Mouse (Mus musculus) bone marrow, adult 2 months (tissue): ENCODE results near the gene Plk5. TPM values are rescaled to one million over a fixed set of nuclear protein-coding genes. Genes with fewer than 3 reads are reported as not detected.

Source experiments
- H3K27ac ChIP-seq: fragments of 200-500 bp; 2 replicates; pipeline ENCODE4 v1.5.1; 2012; ENCODE audit warnings: low read depth, mild to moderate bottlenecking, control low read depth, inconsistent platforms, low read length; ENCODE audit not compliant: control insufficient read depth, poor library complexity, insufficient read depth
- H3K4me1 ChIP-seq: fragments of 200-500 bp; 2 replicates; pipeline ENCODE4 v1.6.1; 2011; ENCODE audit warnings: low read length; ENCODE audit not compliant: control insufficient read depth, insufficient read depth
- H3K4me3 ChIP-seq: fragments of 200-500 bp; replicated peaks from 2 replicates; pipeline ENCODE3; 2011; ENCODE audit warnings: mild to moderate bottlenecking, low read depth, low read length, control low read depth; ENCODE audit not compliant: control insufficient read depth
- CTCF ChIP-seq: fragments of 200-500 bp; IDR thresholded peaks from 2 replicates; pipeline ENCODE4 v1.5.1; 2011; ENCODE audit warnings: low read length, control low read depth; ENCODE audit not compliant: control insufficient read depth, insufficient read depth
- POLR2A ChIP-seq: fragments of 200-500 bp; IDR thresholded peaks from 2 replicates; pipeline ENCODE4 v1.6.1; 2011; ENCODE audit warnings: low read depth, mild to moderate bottlenecking, control low read depth, low read length, borderline replicate concordance; ENCODE audit not compliant: control insufficient read depth
- WGBS: fragments of 180-500 bp; shearing (Covaris S2); methylation state at CpG from one replicate; pipeline ENCODE4 v1.1.7; 2018; 5-methylcytosine and 5-hydroxymethylcytosine counted together
- polyA plus RNA-seq: library from polyadenylated mRNA; stranded (reverse); fragments of >200 nt; gene quantifications from 2 replicates; pipeline ENCODE4 v1.2.4, GENCODE M21; 2011; ENCODE audit warnings: low replicate concordance; ENCODE audit not compliant: missing spikeins, insufficient read depth, insufficient read length

Plk5 gene
- polyA plus RNA-seq, 1 experiment: 2.2 TPM

GRCm38 (mm10) chr10:80392687-80393086 lies 36.4 kb downstream of the Plk5 start:
- H3K27ac ChIP-seq: no peak overlapping the region
- peaks cover 1% of the 10 kb centered on the region; the same call in 1 of the 2 replicates for H3K4me1 ChIP-seq
- 95% methylated on average over 5 of the region's 5 CpGs for WGBS
- TF ChIP-seq POLR2A: no peak
- no peak for TF ChIP-seq CTCF
- H3K4me3 ChIP-seq: no peak overlapping the region

GRCm38 (mm10) chr10:80395025-80395627 lies 38.9 kb downstream of the Plk5 start:
- Histone ChIP-seq H3K4me1 (peaks cover 3% of the 10 kb centered on the region; the same call in 1 of the 2 replicates), H3K4me3 (no peak overlapping the region), H3K27ac (no peak overlapping the region)
- WGBS: 94% methylated on average over 35 of the region's 35 CpGs
- no peak for TF ChIP-seq POLR2A
- TF ChIP-seq CTCF: no peak

GRCm38 (mm10) chr10:80396822-80397523 lies 40.7 kb downstream of the Plk5 start:
- TF ChIP-seq CTCF: no peak
- TF ChIP-seq POLR2A: no peak
- WGBS: 81% methylated on average over 11 of the region's 11 CpGs
- H3K27ac ChIP-seq: no peak overlapping the region

GRCm38 (mm10) chr10:80397524-80398173 lies 41.4 kb downstream of the Plk5 start:
- TF ChIP-seq POLR2A: no peak
- TF ChIP-seq CTCF: no peak
- Histone ChIP-seq H3K27ac (no peak overlapping the region), H3K4me1 (peaks cover 7% of the 10 kb centered on the region), H3K4me3 (peak overlapping the region; percentile 3)
- WGBS: 48% methylated on average over 8 of the region's 8 CpGs

More at GRCm38 (mm10) chr10:80396822-80397523, 40.7 kb downstream of the Plk5 start:
- H3K4me1 ChIP-seq: peaks cover 7% of the 10 kb centered on the region
- H3K4me3 ChIP-seq: no peak overlapping the region

- TF ChIP-seq CTCF (no peak), POLR2A (no peak)
- Histone ChIP-seq H3K4me1 (peaks cover 7% of the 10 kb centered on the region), H3K27ac (no peak overlapping the region), H3K4me3 (no peak overlapping the region)
- 3% methylated on average over 1 of the region's 1 CpGs for WGBS
Measured at GRCm38 (mm10) chr10:80398174-80398535, 41.9 kb downstream of the Plk5 start.

GRCm38 (mm10) chr10:80398719-80399190 lies 42.5 kb downstream of the Plk5 start:
- peaks cover 7% of the 10 kb centered on the region for H3K4me1 ChIP-seq
- H3K27ac ChIP-seq: peak overlapping the region; percentile 99

GRCm38 (mm10) chr10:80399191-80399972 lies 43.1 kb downstream of the Plk5 start, which contains the start of gene Mbd3:
Gene Mbd3 (minus strand): TSS chr10:80399550.
- H3K27ac ChIP-seq: peak within 1 kb of the TSS; percentile 99
- peak within 1 kb of the TSS; percentile 76 for H3K4me3 ChIP-seq
- WGBS: under 1% methylated on average over 82 of the region's 82 CpGs
- peaks cover 7% of the 10 kb centered on the region for H3K4me1 ChIP-seq
- TF ChIP-seq CTCF (no peak; the same call in 1 of the 2 replicates), POLR2A (peak; percentile 99)

More at GRCm38 (mm10) chr10:80398719-80399190, 42.5 kb downstream of the Plk5 start:
- peak; percentile 76 for TF ChIP-seq POLR2A
- TF ChIP-seq CTCF: no peak
- under 1% methylated on average over 59 of the region's 59 CpGs for WGBS
- H3K4me3 ChIP-seq: peak overlapping the region; percentile 63
